Mouse (Mus musculus) MEL (cell line): Measurements from ENCODE around the gene Cntn1.

Source experiments
- BHLHE40 ChIP-seq: IDR thresholded peaks from 2 replicates; pipeline ENCODE4 v1.6.1; 2012; ENCODE audit warnings: low read depth, mild to moderate bottlenecking, inconsistent platforms, low read length, improper control_type of control experiment, borderline replicate concordance
- CTCF ChIP-seq, 3 experiments: IDR thresholded peaks in 2 of 3; conservative IDR thresholded peaks in 1 of 3; 2 replicates each; pipeline ENCODE4 v1.5.1; 2011 to 2012; ENCODE audit warnings: low read length in 3 of 3, low read depth in 2 of 3, mild to moderate bottlenecking in 2 of 3, improper control_type of control experiment in 1 of 3, inconsistent platforms in 1 of 3, mixed read lengths in 1 of 3, moderate library complexity in 1 of 3; ENCODE audit not compliant: control insufficient read depth in 1 of 3, insufficient read depth in 1 of 3, poor library complexity in 1 of 3, severe bottlenecking in 1 of 3
- NELFE ChIP-seq: IDR thresholded peaks from 2 replicates; pipeline ENCODE4 v1.6.1; 2011; ENCODE audit warnings: low read depth, low read length, improper control_type of control experiment
- POLR2AphosphoS2 ChIP-seq: IDR thresholded peaks from 2 replicates; pipeline ENCODE4 v1.6.1; 2011; ENCODE audit warnings: low read length, improper control_type of control experiment
- UBTF ChIP-seq: IDR thresholded peaks from 2 replicates; pipeline ENCODE4 v1.6.1; 2012; ENCODE audit warnings: low read depth, mild to moderate bottlenecking, inconsistent platforms, low read length, improper control_type of control experiment, moderate library complexity, borderline replicate concordance; ENCODE audit not compliant: insufficient read depth

GRCm38 (mm10) chr15:92087691-92088286 is 36.8 kb downstream of the Cntn1 start:
- TF ChIP-seq CTCF (IDR thresholded peaks at IDR 0.05 in 2 of 3, conservative IDR thresholded peaks at IDR 0.05 in 1 of 3; ENCODE audit: control insufficient read depth in 1 of 3, insufficient read depth in 1 of 3, low read depth in 2 of 3, low read length in 3 of 3, poor library complexity in 1 of 3, severe bottlenecking in 1 of 3) = no peak
- TF ChIP-seq POLR2AphosphoS2 = no peak
- TF ChIP-seq BHLHE40 = no peak
- TF ChIP-seq UBTF = no peak
- no peak for TF ChIP-seq NELFE
